Mouse (Mus musculus) neural tube, embryonic 14.5 days (tissue): Measurements from ENCODE around the gene Esp16. TPM values are rescaled to one million over a fixed set of nuclear protein-coding genes. Genes with fewer than 3 reads are reported as not detected.
"Not testable (repeated sequence)": the region's sequence is repeated elsewhere in the genome, so short reads cannot be mapped to it uniquely, and the experiment has no call there.

Source experiments
- ATAC-seq: fragments of 200-750 bp; cut with Nextera tagmentation; 2 replicates; pipeline ENCODE4 v1.8.0; 2017; ENCODE audit warnings: low read depth, mild to moderate bottlenecking, moderate TSS enrichment, moderate library complexity
- H3K27ac ChIP-seq: fragments of 300-500 bp; sonication (generic); 2 replicates; pipeline ENCODE4 v1.5.1; 2014; ENCODE audit warnings: low read depth, mild to moderate bottlenecking, control low read depth, low read length, moderate library complexity, mixed read lengths
- H3K27me3 ChIP-seq: fragments of 300-500 bp; sonication (generic); 2 replicates; pipeline ENCODE4 v1.6.1; 2014; ENCODE audit warnings: low read length; ENCODE audit not compliant: control insufficient read depth, insufficient read depth
- H3K36me3 ChIP-seq: fragments of 300-500 bp; sonication (generic); 2 replicates; pipeline ENCODE4 v1.6.1; 2014; ENCODE audit warnings: low read length, mixed read lengths; ENCODE audit not compliant: control insufficient read depth, insufficient read depth
- H3K4me1 ChIP-seq: fragments of 300-500 bp; sonication (generic); 2 replicates; pipeline ENCODE4 v1.6.1; 2014; ENCODE audit warnings: low read length; ENCODE audit not compliant: control insufficient read depth, insufficient read depth
- H3K4me2 ChIP-seq: fragments of 300-500 bp; sonication (generic); 2 replicates; pipeline ENCODE4 v1.6.1; 2014; ENCODE audit warnings: mild to moderate bottlenecking, low read depth, low read length, control low read depth
- H3K4me3 ChIP-seq: fragments of 300-500 bp; sonication (generic); 2 replicates; pipeline ENCODE4 v1.5.1; 2014; ENCODE audit warnings: low read depth, low read length, control low read depth, mixed read lengths
- H3K9ac ChIP-seq: fragments of 300-500 bp; sonication (generic); replicated peaks from 2 replicates; pipeline ENCODE4 v1.6.1; 2014; ENCODE audit warnings: low read depth, mild to moderate bottlenecking, control low read depth, low read length, mixed read lengths
- H3K9me3 ChIP-seq: fragments of 300-500 bp; sonication (generic); 2 replicates; pipeline ENCODE4 v1.6.1; 2016; ENCODE audit warnings: low read length; ENCODE audit not compliant: control insufficient read depth
- WGBS: fragments of 180-500 bp; shearing (Covaris S2); extraction: QIAGEN DNeasy Blood & Tissue Kit; methylation state at CpG from one replicate; pipeline ENCODE4 v1.1.7; 2014; 5-methylcytosine and 5-hydroxymethylcytosine counted together
- polyA plus RNA-seq: library from polyadenylated mRNA; unstranded; fragments of >200 nt; fragmentation: Nextera tagmentation; extraction: Ambion mirVana; gene quantifications from 2 replicates; pipeline ENCODE4 v1.2.1, GENCODE M21; 2014

Esp16 gene
- polyA plus RNA-seq, result not detected in 2 replicates

DNA sequence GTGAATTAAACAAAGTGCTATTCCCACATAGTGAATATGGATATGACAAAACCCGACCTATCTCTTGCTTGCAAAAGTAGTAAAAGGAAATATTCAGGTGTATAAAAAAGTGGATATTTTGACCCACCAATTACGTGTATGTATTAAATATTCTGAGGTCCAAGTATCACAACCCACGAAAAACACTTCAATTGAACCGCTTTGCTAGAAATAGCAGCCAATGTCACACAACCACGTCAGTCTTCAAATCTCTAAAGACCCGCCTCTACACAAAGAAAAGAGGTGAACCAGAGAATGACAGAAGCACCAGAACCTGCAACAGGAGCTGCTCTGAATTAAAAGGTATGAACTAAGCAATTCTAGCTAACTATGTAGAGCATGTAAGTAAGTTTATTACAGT is at the start of gene Esp16:
Esp16 (plus strand) TSS at position 301 of the 400 bp plus-strand sequence.
- H3K27ac ChIP-seq, H3K4me2 ChIP-seq, ATAC-seq, H3K4me3 ChIP-seq, H3K27me3 ChIP-seq, H3K9me3 ChIP-seq, H3K36me3 ChIP-seq, H3K9ac ChIP-seq, H3K4me1 ChIP-seq: not testable (repeated sequence)
- 78% methylated on average over 6 of the region's 6 CpGs for WGBS

DNA sequence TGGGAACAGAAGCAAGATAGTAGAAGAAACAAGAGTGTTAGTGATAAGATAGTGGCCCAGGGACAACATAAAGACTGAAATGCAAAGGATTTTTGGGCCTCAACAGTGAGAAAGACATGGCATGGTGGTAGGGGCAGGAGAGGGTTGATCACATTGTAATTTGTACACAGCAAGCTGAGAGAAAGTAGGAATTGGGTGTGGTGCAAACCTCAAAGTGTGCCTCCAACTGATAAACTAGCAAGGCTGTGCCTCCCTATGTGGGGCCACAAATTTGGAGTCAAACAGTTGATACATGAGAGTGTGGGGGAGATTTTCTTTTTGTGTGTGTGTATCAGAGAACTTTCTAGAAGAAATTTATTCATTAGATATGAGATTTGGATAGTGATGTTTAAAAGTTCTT is 37.9 kb upstream of the Esp16 start:
- not testable (repeated sequence) for H3K4me2 ChIP-seq

More for the DNA sequence above, 37.9 kb upstream of the Esp16 start:
- H3K27me3 ChIP-seq, H3K4me3 ChIP-seq, ATAC-seq, H3K27ac ChIP-seq, H3K36me3 ChIP-seq, H3K9ac ChIP-seq, H3K9me3 ChIP-seq, H3K4me1 ChIP-seq: not testable (repeated sequence)

Other genes with a start within 250 kb of the Esp16 start
- gene Esp18, start 129.8 kb upstream of the Esp16 start, polyA plus RNA-seq, result not detected in 2 replicates
- not detected in 2 replicates for gene Esp15, start 104.8 kb downstream of the Esp16 start, polyA plus RNA-seq